Mouse (Mus musculus): ENCODE results near the gene Mtrr.

The Mtrr gene

DNA sequence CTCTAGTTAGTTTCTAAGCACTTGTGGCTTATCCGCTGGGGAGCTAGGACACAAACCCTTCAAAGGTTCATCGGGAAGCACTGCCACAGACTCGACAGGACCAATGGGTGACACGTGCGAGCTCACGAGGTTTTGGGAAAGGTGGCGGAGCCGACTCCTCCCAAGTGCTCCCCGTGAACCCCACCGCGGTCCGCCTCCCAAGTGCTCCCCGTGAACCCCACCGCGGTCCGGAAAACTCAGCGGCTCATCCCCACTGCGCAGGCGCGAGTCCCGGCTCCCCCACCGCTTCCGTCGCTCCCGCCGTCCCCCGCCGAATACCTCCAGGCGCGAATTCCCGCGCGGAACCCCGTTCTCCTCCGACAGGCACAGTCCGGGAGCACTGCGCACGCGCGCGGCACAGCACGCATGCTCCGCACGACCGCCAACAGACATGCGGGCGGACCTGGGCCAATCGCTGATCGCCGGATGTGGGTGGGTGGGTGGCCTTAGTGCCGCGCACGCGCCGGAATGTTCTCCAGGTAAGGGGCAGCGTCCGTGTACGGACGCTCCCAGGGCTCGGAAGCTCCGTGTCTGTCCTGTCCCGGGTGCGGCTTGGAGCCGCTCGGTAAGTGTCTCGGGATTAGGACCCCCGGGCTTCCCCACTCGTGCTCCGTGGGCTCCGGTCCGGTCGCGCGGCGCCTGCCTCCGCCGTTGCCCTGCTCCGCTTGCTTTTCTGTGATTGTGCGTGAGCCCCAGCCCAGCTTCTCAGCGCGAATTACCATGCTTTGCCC lies at the start of gene Mtrr, which contains the start of gene Fastkd3:
Mtrr (minus strand) TSS at position 403 of the 770 bp plus-strand sequence.
Fastkd3 (plus strand) TSS at position 488 of the 770 bp plus-strand sequence.
- peak; percentile 97 for DNase-seq

DNA sequence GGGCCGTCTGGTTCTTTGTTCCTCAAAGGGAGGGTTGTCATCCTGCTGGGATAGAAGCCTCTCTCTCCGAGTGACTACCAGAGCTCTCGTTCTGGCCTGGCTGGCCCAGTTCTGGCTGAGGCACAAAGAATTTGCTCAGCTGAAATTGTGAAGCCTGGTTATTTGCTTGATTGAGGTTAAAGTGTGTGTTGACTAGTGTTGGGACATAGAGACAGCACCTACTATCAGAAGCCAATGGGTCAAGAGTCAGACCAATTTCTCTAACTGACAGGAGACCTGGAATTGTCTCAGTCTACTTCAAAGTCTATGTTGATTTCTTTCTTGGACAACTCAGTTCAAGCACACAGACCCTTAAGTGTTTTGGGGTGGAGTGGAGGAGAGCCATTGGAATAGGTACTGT lies 45.1 kb upstream of the Mtrr start:
- DNase-seq, result no peak

DNA sequence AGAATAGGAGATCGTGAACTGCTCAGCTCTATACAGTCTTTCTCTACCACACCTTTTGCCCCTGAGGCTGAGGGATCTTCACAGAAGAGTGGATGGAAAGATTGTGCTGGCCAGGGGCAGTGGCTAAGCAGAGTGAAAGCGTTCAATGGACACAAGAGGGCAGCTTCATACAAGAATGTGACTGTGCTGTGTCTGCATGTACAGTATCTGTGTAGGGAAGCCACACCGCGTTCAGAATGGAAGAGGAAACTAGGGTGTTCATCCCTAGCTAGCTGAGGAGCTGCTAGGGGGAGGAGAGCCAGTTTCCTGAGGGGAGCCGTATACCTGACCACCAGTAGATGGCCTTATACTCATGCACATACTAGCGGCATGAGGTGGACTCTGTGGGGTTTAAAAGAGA lies 40.8 kb upstream of the Mtrr start:
- no peak for DNase-seq

DNA sequence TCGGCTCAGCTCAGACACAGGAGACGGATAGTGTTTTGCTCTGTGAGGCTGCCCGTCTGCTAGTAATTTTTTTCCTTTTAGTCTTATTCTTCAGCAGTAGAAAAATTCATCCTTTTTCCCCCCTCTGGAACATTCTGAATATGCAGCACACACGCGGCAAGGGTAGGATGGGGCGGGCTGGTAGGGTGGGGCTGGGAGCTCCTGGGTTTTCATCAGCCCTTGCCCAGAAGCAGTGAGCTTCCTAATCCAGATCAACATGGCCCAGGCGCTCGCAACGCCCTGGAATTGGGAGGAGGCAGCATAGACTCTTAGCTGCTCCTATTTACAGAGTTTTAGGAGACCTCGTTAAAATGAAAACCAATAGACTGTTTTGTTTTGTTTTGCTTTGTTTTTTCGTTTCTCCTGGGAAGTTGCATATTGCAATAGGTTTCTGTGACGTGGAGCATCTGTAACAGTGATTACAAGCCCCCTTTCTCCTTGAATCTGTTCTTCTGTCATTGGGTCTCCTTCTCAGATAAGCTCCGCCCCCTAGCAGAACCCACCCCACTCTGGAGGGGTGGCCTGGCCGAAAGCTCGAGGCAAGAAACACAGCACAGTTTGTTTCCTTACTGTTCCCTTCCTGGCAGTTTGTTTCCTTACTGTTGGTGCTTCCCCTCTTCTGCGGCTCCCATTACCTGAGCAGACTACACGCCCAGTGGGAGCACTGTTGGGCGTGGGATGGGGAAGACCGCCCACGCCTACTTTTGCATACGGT lies 25.9 kb upstream of the Mtrr start:
- peak; percentile 12 for DNase-seq

DNA sequence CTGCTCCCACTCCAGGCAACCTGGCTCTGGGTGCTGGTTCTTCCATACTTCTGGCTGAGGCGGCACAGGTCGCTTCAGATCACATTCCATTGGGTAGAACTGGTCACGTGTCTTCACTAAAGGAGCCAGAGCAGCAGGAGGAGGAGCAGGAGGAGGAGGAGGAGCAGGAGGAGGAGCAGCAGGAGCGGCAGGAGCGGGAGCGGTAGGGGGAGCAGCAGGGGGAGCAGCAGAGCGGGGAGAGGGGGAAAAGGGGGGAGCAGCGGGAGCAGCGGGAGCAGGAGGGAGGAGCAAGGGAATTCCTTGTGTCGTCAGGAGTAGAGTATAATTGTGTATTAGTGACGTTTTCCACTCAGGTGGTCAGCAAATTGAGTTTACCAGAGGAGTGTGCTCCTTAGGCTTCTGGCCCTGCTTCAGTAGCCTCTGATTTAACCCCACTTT lies 23.8 kb upstream of the Mtrr start:
- peak; percentile 75 for DNase-seq

DNA sequence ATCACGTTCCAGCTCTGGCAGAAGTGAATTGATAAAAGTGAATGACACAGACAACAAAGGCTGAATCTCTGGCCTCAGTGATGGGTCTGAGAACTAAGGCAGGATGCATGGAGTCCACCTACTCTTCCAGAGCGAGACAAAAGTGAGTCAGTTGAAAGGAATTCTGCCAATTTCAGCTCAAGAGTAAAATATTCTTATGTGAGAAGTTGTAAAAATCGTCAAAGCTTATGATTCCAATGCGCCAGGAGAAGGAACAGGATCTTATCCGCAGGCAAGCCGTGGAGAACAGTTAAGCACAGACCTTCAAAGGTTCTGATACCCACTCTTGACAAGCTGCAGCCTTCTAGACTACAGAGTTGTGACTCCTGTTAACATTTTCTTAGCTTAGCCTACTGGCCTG lies 21.1 kb upstream of the Mtrr start:
- no peak for DNase-seq

DNA sequence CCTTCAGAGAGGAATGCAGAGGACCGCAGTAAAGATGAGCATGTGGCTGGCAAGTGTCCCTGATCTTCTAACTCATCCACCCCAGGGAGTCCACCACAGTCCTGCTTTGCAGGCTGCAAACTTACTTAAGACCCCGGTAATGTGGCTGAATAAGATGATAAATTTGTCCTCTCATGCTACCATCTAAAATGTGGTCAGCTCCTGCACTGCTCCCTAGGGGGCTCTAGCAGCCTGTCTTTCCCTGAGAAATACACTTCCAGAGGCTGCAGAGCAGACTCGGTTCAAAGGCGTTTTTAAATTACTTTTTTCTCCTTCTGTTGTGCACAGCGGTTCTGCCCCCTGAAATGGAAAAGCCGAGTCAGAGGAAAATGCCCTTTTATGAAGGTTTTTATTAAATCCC lies 19.2 kb upstream of the Mtrr start:
- peak; percentile 38 for DNase-seq

DNA sequence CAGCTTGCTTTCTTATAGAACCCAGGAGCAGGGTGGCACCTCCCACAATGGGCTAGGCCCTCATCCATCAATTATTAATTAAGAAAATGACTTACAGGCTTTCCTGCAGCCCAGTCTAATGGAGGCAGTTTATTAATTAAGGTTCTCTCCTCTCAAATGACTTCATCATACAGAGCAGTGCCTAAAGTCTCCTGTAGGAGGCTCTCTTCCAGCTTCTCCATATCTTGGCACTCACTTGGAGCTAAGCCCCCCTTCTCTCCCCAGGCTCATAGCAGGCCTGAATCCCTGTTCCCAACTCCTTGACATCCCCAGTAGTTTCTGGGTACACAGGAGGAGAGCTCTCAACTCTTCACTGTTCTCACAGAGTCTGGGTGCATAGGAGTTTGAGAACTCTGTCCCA lies 17.0 kb upstream of the Mtrr start:
- no peak for DNase-seq

DNA sequence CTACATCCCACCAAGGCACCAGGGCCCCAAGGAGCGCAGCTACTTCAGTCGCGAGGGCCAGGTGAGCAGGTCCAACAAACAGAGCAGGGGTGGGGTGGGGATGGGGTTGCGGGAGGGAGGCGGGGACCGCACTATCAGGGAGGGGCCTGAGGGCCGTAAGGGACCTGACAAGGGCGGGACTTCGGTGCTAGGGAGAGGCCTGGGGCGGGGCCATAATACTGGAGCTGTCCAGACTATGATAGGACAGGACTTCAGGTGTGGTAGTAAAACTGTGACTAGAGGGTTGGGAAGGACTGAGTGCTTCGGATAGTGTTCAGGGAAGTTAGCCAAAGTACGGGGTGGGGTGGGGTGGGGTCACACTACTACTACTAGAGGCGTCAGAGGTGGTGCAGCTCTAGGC lies 15.7 kb upstream of the Mtrr start:
- DNase-seq, result peak; percentile 41

DNA sequence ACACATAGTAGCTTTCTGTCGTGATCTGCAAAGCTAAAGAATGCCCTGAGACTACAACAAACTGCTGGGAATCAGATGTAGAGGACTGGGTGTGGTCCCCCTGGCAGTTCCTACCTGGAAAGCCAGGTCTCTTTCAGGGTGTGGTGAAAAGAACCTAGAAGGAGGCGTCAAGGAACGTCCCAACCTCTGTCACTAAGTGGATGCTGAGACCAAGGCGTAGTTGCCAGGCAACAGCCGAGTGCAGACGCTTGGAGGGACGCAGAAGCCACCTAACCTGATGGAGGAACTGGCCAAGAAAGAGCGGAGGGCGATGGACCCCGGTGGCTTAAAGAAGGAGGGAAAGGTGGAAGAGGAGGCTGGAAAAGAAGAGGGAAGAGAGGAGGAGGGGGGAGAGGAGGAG lies 15.2 kb upstream of the Mtrr start, which contains the start of gene 1700001L19Rik:
1700001L19Rik (plus strand) TSS at position 223 of the 400 bp plus-strand sequence.
- DNase-seq, result no peak

DNA sequence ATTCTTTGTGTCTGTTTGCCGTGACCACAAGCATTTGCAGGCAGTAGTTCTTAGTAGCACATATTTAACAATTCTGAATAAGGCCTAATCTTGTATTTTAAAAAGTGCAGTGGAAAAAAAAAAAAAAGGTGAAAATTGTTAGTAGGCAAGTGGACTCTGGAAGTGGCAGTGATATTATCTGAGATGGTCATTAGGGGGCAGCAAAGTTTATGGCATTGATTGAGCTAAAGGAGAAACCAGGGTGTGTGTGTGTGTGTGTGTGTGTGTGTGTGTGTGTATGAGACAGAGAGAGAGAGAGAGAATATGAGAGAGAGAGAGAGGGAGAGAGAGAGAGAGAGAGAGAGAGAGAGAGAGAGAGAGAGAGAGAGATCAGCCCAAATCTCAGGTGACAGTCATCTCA lies 11.8 kb upstream of the Mtrr start:
- peak; percentile 53 for DNase-seq

DNA sequence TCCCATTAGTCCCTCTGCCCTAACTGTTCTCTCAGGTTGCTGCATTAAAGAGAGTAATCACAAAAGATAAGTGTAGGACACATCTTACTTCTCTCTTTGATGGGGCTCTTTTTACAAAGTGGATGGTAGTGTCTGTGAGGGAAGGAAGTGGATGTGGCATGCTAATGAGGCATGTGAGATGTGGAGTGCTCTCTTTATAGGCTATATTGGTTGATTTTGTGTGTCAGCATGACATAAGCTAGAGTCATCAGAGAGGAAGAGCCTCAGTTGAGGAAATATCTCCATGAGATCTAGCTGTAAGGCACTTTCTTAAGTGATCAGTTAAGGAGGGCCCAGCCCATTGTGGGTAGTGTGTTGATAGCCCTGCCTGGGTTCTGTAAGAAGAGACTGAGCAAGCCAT lies 6.4 kb upstream of the Mtrr start:
- DNase-seq, result no peak

DNA sequence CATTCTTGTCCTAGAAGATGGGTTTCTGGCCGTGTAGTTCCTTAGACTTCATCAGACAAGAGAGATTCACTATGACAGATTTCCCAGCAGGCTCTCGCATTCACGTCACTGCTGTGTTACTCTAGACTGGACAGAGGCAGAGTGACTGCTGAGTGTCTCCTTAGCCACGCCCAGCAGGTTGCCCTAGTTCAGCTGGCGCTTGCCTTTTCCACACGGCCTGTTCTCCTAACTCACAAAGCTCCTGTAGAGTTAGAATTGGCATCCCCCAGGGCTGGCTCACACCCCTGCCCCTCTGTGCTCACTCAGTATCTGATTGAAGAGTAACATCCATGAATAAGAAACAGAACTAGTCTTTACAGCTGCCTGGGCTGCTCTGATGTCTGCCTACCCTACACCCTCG lies 3.5 kb upstream of the Mtrr start:
- no peak for DNase-seq

DNA sequence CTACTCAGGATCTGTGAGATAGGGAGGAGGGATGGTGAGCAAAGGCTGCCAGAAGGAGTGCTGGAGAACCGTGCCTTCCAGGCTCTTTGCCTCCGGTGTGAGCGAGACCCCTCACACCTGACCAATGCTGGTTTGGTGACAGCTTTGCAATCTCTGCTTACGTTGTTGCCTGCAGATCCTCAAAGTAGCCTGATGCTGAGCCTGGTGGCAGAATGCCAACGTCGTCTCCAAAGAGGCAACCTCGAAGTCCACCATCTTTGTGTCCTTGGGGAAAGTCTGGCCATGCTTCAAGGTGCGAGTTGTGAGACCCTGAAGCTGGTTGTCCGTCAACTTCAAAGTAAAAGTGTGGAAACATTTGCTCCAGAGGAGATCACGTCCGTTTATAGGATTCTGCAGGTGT lies 2.0 kb upstream of the Mtrr start:
- DNase-seq, result no peak

DNA sequence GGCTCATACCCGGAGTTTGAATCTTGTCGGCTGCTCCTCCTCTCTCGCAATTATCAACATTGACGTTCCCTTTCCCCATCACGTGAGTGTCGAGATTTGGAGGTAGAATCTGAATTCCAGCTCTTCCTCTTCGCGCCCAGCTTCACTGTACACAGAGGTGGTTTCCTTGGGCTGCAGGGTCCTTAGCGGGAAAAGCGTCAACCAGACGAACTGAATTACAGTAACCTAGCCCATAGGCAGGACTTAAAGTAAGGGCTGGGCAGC lies 500 bp upstream of the Mtrr start:
- DNase-seq, result peak; percentile 21

DNA sequence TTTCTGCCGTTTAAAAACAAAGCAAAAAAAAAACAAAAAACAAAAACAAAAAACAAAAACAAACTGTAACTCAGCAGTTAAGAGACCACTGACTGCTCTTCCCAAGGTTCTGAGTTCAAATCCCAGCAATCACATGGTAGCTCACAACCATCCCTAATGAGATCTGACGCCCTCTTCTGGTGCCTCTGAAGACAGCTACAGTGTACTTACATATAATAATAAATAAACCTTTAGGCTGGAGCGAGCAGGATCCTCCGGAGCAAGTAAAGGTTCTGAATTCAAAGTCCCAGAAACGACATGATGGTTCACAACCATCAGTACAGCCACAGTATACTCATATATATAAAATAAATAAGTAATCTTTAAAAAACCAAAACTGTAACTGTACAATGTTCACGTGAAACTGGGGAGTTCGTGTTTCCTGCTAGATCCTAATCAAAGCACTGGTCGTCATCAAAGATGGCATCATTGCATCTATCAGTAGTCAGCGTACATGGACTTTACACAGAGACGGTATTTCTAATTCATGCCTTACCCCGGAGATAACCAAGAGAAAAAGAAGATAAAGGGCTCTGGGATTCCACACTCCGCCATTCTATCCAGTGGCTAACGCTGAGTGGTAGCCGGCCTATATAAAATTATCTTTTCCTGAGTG lies 736 bp downstream of the Mtrr start:
- no peak for DNase-seq

DNA sequence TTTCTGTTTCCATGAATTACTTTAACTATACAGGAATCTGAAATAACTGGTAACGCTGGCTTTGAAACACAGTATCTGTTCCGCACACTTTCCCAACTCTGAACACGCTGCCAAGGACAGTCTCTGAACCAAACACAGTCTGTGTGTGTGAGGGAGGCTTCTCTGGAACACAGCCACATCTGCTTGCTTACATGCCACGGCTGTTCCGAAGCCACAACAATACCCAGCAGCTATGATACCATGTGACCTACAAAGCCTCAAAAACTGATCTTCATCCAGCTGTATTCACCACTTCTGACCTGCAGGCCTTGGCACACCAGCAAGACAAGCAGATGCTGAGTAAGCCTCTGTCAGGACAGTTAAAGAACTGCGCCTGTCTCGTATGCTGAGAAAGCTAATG lies 4.0 kb downstream of the Mtrr start:
- peak; percentile 62 for DNase-seq

DNA sequence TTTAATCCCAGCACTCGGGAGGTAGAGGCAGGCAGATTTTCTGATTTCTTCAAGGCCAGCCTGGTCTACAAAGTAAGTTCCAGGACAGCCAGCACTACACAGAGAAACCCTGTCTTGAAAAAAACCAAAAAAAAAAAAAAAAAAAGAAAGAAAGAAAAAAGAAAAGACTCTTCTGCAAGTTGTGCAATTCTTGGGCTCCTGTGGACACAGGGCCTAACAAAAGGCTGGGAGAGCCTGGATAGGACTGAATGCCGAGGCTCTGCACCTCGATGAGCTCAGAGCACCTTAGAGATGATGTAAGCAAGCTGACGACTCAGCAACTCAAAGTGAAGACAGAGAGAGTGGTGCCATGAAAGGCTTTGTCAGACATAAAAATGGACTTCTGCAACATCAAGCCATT lies 7.6 kb downstream of the Mtrr start:
- no peak for DNase-seq

DNA sequence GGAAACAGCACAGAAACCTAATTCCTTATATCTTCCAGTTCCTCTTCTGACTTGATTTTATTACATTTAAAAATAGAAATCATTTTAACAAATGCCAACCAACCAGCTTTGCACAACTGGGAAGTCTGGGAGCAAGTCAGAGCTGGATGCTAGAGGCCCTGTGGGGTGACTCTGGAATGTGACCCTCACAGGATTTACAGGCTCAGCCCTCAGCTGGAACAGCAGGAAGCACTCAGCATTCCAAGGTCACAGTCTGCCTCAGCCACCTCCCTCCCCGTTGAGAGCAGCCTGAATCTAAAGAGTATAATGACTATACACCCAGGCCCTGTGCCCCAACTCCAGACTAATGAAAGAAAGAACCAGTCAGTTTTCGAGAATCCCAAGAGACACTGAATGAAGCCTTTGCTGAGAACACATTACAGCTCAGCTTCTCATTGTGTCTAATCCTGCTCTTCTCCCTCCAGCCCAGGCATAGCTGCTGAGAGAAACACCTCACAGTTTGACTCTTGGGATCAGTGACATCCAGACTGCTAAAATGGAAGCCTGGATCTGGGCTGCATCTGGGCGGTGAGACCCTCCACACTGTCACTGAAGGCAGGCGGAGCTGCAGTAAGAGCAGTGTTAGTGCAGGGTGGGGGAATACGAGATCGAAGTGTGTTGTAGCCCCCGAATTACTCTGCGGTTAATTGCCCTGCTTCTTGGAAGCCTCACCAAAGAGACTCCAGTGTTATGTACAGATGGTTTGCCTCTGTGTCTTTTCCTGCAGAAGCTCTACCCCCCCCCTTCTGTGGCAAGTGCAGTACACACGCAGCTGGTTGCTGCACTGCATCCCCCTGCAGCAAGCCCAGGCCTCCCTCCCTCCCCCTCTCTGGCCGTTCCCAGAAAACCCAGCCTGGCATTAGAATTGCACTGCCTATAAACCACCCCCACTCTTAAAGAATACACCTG lies 8.7 kb downstream of the Mtrr start:
- DNase-seq, result peak; percentile 40

DNA sequence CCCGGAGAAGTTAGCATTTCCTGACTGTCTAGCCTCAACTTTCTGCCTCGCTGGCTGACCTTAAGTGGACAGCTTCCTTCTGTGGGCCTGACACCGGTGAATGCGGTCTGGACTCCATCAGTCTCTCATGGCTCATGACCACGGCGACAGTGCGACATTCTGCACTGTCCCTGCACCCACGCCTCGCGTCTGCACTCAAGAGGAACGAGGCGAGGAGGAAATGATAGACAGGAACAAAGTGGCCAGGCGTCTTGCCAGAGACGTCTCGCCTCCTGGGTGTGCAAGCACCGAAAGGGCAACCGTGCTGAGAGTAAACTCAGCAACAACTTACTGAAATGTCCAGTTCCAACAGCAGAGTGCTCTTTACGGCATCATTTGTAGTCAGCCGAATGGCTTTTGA lies 9.7 kb downstream of the Mtrr start:
- no peak for DNase-seq

DNA sequence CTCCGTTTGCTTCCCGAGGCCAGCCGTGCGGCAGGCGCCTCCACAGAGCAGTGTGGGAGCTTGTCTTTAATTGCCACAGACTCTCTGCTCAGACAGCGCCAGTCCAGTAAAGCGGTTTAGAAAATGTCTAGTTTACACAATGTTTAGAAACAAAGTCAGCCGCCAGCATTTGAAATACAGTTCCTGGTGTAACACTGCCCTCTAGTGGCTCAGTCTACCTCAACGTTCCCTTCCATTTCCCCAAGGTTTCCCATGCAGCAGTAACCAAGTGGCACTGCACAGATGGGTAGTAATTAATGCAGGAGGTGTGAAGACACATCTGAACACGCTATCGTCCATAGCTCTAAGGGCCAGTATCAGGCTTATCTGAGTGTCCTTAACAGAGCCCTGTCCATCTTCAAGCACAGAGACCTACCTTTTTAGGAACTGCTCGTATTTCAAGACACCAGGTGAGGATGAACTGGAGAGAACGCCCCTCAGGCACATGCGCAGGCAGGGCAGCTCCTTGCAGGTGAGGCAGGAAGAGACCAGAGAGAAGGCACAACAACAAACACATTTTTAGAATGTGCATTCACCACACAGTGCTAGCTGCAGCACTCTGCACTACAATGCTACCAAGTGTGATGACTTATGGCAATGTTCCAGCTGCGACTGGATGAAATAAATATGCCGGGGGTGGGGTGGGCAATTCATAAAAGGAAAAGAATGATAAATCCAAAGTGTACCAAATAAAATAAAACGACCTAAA lies 12.2 kb downstream of the Mtrr start:
- peak; percentile 81 for DNase-seq

DNA sequence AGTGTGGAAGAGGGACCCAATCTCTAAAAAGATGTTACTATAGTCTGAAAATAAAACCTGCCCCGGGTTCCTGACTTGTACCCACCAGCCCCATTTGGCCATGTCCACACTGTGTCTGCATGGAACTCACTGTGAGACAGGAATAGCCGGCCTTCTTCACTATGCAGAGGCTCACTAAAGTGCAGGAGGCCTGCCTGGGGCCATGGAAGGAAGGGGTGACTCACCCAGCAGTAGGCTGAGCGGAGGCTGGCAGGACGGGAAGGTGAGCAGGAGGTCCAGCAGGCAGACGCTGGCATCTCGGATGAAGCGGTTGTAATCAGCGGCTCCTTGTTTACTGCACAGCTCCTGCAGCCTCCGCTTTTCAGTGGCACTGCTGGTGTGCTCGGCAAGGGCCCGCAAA lies 13.4 kb downstream of the Mtrr start:
- no peak for DNase-seq
